Mouse (Mus musculus) lung, postnatal 0 days (tissue): ENCODE results near the gene Scamp3. TPM values are rescaled to one million over a fixed set of nuclear protein-coding genes. Genes with fewer than 3 reads are reported as not detected.
A peak's percentile ranks its signal among the peaks of the same experiment; 100 is the strongest.

Source experiments
- ATAC-seq: fragments of 200-750 bp; cut with Nextera tagmentation; 2 replicates; pipeline ENCODE4 v1.8.0; 2017; ENCODE audit warnings: moderate library complexity
- DNase-seq: peaks from one replicate; pipeline ENCODE4 v3.0.0-alpha.2; 2016; ENCODE audit warnings: low spot score
- H3K27ac ChIP-seq: fragments of 300-500 bp; sonication (generic); 2 replicates; pipeline ENCODE4 v1.5.1; 2014; ENCODE audit warnings: antibody characterized with exemption, mild to moderate bottlenecking, low read length, mixed read lengths
- H3K27me3 ChIP-seq: fragments of 300-500 bp; sonication (generic); replicated peaks from 2 replicates; pipeline ENCODE4 v1.6.1; 2014; ENCODE audit warnings: low read length, mixed read lengths; ENCODE audit not compliant: insufficient read depth
- H3K36me3 ChIP-seq: fragments of 300-500 bp; sonication (generic); 2 replicates; pipeline ENCODE4 v1.6.1; 2014; ENCODE audit warnings: low read length, mixed read lengths; ENCODE audit not compliant: insufficient read depth
- H3K4me1 ChIP-seq: fragments of 300-500 bp; sonication (generic); 2 replicates; pipeline ENCODE4 v1.6.1; 2014; ENCODE audit warnings: antibody characterized with exemption, low read depth, low read length, mixed read lengths; ENCODE audit not compliant: insufficient read depth
- H3K4me2 ChIP-seq: fragments of 300-500 bp; sonication (generic); replicated peaks from 2 replicates; pipeline ENCODE4 v1.6.1; 2014; ENCODE audit warnings: low read depth, mild to moderate bottlenecking, low read length, moderate library complexity, mixed read lengths
- H3K4me3 ChIP-seq: fragments of 300-500 bp; sonication (generic); 2 replicates; pipeline ENCODE4 v1.5.1; 2014; ENCODE audit warnings: low read depth, low read length
- H3K9ac ChIP-seq: fragments of 300-500 bp; sonication (generic); replicated peaks from 2 replicates; pipeline ENCODE4 v1.6.1; 2014; ENCODE audit warnings: low read depth, mild to moderate bottlenecking
- H3K9me3 ChIP-seq: fragments of 300-500 bp; sonication (generic); 2 replicates; pipeline ENCODE4 v1.6.1; 2016; ENCODE audit warnings: low read length, mixed read lengths
- CTCF ChIP-seq: IDR thresholded peaks from 2 replicates; pipeline ENCODE4 v1.5.1; 2016; ENCODE audit warnings: antibody characterized with exemption, mild to moderate bottlenecking
- EP300 ChIP-seq: IDR thresholded peaks from 2 replicates; pipeline ENCODE4 v1.6.1; 2016; ENCODE audit warnings: antibody characterized with exemption, mild to moderate bottlenecking, control low read depth
- WGBS: fragments of 180-500 bp; shearing (Covaris S2); extraction: QIAGEN DNeasy Blood & Tissue Kit; methylation state at CpG from one replicate; pipeline ENCODE4 v1.1.7; 2014; 5-methylcytosine and 5-hydroxymethylcytosine counted together
- polyA plus RNA-seq: library from polyadenylated mRNA; unstranded; fragments of >200 nt; fragmentation: Nextera tagmentation; extraction: Ambion mirVana; gene quantifications from 2 replicates; pipeline ENCODE4 v1.2.1, GENCODE M21; 2015

Scamp3 gene
- polyA plus RNA-seq, 1 experiment from 2014 or later, result 89.6 TPM

DNA sequence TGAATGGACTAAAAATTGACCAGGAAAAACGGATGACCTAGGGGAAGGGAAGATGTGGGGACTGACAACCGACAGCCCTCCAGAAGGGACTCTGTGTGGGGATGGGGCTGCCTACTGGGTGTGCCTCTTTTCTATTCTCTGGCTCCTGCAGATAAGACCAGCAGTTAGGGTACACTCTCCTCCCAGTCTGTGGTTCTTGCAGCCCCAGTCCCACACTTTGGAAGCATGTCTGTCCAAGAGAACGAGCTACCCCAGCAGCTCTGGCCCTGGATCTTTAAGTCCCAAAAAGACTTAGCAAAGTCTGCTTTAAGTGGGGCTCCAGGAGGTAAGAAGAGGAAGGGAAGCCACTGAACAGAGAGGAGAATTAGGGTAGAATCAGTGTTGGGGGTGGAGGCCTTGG lies 41.3 kb upstream of the Scamp3 start, which contains the start of gene Pklr:
TSS of gene Pklr (plus strand) at position 185 of the 400 bp plus-strand sequence.
- H3K9ac ChIP-seq, result no peak within 1 kb of the TSS
- H3K36me3 ChIP-seq, result no peaks in the 10 kb centered on the region
- no peaks in the 10 kb centered on the region for H3K27me3 ChIP-seq
- WGBS, result 65% methylated on average over 3 of the region's 3 CpGs
- DNase-seq (no peak), ATAC-seq (no peak)
- no peaks in the 10 kb centered on the region for H3K4me1 ChIP-seq
- no peak within 1 kb of the TSS for H3K4me2 ChIP-seq
- TF ChIP-seq CTCF (no peak), EP300 (no peak)
- H3K4me3 ChIP-seq, result no peak within 1 kb of the TSS
- no peak within 1 kb of the TSS for H3K27ac ChIP-seq
- H3K9me3 ChIP-seq, result no peaks in the 10 kb centered on the region

DNA sequence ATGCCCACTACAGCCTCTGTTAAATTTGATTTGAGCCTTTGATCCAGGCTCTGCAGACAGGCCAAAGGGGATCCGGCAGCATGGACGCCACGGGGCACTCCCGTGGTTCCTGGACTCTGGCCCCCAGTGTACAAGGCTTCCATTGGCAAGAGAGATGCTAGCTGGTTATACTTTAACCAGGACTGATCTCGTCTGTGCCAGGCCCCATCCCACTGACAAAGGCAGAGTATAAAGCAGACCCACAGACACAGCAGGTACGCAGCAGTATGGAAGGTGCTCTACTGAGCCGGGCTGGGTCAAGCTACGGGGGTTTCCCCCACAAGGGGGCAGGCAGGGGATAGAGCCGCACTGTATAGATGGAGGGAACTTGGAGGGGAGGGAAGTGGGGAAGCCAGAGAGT lies 40.9 kb upstream of the Scamp3 start:
- peak; percentile 54; the same call in 1 of the 2 replicates for ATAC-seq
- H3K4me3 ChIP-seq, result no peak overlapping the region
- H3K27me3 ChIP-seq, result no peaks in the 10 kb centered on the region
- H3K36me3 ChIP-seq, result no peaks in the 10 kb centered on the region
- H3K9me3 ChIP-seq, result no peaks in the 10 kb centered on the region
- no peak overlapping the region for H3K9ac ChIP-seq
- no peaks in the 10 kb centered on the region for H3K4me1 ChIP-seq
- whole genome bisulfite sequencing, result 33% methylated on average over 9 of the region's 9 CpGs
- TF ChIP-seq CTCF, result peak; percentile 36
- TF ChIP-seq EP300, result no peak
- no peak overlapping the region for H3K4me2 ChIP-seq
- no peak overlapping the region for H3K27ac ChIP-seq
- no peak for DNase-seq

DNA sequence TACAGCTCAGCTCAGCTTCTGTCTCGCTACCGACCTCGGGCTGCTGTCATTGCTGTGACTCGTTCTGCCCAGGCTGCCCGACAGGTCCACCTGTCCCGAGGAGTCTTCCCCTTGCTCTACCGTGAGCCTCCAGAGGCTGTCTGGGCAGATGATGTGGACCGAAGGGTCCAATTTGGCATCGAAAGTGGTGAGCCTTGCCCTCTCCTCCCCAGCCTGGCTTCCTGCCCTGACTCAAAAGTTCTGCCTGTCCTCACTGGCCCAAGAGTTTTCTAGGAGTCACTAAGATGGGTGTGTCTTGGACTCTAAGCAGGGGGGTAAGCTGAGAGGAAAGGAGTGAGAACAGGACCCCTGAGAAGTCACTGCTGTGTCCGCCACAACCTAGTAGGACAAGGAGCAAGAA lies 32.5 kb upstream of the Scamp3 start:
- H3K27ac ChIP-seq, result no peak overlapping the region
- no peaks in the 10 kb centered on the region for H3K4me1 ChIP-seq
- no peak overlapping the region for H3K4me3 ChIP-seq
- 63% methylated on average over 10 of the region's 10 CpGs for WGBS
- H3K36me3 ChIP-seq, result no peaks in the 10 kb centered on the region
- H3K9ac ChIP-seq, result no peak overlapping the region
- DNase-seq, result no peak
- ATAC-seq, result no peak
- TF ChIP-seq EP300 (no peak), CTCF (no peak)
- no peak overlapping the region for H3K4me2 ChIP-seq
- no peaks in the 10 kb centered on the region for H3K9me3 ChIP-seq
- 0 out of 2 replicates have a peak, but pooled peaks cover 4% of the 10 kb centered on the region for H3K27me3 ChIP-seq

DNA sequence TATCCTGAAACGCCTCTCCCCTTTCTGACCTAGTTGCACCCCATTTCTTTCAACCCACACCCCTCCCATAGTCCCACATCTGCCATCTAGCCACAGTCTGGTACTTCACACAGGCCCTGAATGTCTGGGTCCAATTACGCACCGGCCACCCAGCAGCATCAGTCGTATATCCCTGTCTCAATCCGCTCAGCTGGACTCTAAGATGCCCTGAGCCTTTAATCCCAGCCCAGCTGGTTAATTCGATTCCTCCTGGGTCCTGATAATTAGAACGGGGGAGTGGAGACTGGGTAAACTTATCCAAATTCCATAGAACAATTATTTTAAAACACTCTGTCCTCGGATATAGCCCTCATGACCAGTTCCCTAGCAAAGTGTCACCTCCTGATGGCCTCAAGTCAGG lies 31.7 kb upstream of the Scamp3 start:
- 55% methylated on average over 8 of the region's 8 CpGs for WGBS
- ATAC-seq (no peak), DNase-seq (no peak)
- Histone ChIP-seq H3K27ac (no peak overlapping the region), H3K4me3 (no peak overlapping the region), H3K4me1 (no peaks in the 10 kb centered on the region), H3K36me3 (no peaks in the 10 kb centered on the region), H3K27me3 (0 out of 2 replicates have a peak, but pooled peaks cover 4% of the 10 kb centered on the region), H3K4me2 (no peak overlapping the region), H3K9me3 (no peaks in the 10 kb centered on the region), H3K9ac (no peak overlapping the region)
- TF ChIP-seq CTCF (no peak), EP300 (no peak)

DNA sequence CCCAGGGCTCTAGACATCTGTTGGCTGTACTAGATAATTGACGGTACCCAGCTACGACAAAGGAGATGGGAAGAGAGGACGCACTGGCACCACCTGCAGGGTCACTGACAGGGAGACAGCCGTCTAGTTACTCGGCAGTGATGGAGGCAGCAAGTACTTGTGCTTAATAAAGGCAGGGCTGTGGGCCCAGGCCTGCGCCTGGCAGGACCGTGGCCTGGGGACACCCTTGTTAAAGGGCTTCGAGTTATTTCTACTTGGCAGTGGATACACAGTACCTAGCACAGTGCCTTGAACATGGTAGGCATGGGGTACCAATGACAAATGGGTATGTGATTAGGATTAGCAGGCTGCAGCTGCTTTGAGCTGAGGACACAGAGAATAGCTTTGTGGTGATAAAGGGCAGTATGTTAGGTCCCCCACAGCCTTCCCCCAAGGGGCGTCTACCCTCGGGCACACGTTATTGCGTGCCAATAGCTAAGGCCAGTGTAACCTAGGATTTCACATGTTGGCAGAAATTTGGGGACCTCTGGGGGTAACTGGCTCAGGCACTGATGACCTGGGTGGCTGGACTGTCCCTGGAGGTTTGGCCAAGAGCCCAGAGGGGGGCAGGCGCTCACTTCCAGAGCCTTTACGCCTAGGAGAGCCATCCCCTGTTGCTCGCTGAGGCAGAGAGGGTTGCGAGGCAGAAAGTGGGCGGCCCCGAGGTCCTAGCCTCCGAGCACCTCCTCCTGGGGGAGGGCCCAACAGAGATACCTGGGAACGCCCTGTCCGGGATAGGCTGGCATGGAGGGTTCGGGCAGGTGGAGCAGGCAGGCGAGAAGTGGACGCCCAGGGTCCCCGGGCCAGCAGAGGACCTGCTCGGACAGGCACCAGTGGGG lies 29.9 kb upstream of the Scamp3 start:
- Histone ChIP-seq H3K9ac (no peak overlapping the region), H3K4me2 (peak overlapping the region; percentile 49), H3K4me1 (no peaks in the 10 kb centered on the region), H3K4me3 (peak overlapping the region; percentile 17; the same call in 1 of the 2 replicates), H3K36me3 (no peaks in the 10 kb centered on the region), H3K27ac (no peak overlapping the region), H3K27me3 (0 out of 2 replicates have a peak, but pooled peaks cover 4% of the 10 kb centered on the region), H3K9me3 (no peaks in the 10 kb centered on the region)
- DNase-seq, result peak; percentile 55
- TF ChIP-seq EP300, result no peak
- TF ChIP-seq CTCF, result no peak
- peak; percentile 84 for ATAC-seq
- WGBS, result 25% methylated on average over 26 of the region's 26 CpGs

DNA sequence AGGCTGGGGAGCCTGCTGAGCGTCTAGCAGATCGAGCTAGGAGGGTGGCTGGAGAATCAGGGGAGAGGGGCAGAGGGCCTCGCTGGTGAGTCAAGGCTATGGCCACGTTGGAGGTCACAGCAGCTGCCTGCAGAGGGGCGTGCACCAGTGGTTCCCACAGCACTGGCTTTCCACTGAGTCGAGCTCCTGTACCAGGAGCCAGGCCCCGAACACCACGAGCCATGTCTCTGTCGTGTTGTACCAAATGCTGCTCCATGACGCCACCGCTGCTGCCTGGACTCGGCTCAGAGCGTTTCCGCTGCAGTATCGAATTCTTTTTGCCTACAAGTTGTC lies 29.3 kb upstream of the Scamp3 start:
- DNase-seq, result no peak
- Histone ChIP-seq H3K9me3 (no peaks in the 10 kb centered on the region), H3K27me3 (0 out of 2 replicates have a peak, but pooled peaks cover 4% of the 10 kb centered on the region), H3K27ac (no peak overlapping the region), H3K4me1 (no peaks in the 10 kb centered on the region), H3K36me3 (no peaks in the 10 kb centered on the region), H3K4me2 (peak overlapping the region; percentile 49), H3K4me3 (peak overlapping the region; percentile 17; the same call in 1 of the 2 replicates), H3K9ac (no peak overlapping the region)
- TF ChIP-seq EP300, result no peak
- no peak for TF ChIP-seq CTCF
- ATAC-seq, result peak; percentile 40
- WGBS, result 10% methylated on average over 15 of the region's 15 CpGs
